Mouse (Mus musculus): ENCODE data around the gene Gm17304. TPM values are rescaled to one million over a fixed set of nuclear protein-coding genes. Genes with fewer than 3 reads are reported as not detected.

Gm17304 gene
- polyA plus RNA-seq, 1 experiment from 2014 or later, result not detected

GRCm38 (mm10) chr5:106580943-106581342 lies 28.0 kb upstream of the Gm17304 start:
- Histone ChIP-seq H3K9me3 (ENCODE audit: control insufficient read depth, low read length) (no peaks in the 10 kb centered on the region), H3K27me3 (replicated peaks; ENCODE audit: control insufficient read depth, insufficient read depth, low read length) (0 out of 2 replicates have a peak, but pooled peaks cover 13% of the 10 kb centered on the region), H3K27ac (replicated peaks; ENCODE audit: low read depth, low read length) (no peak overlapping the region), H3K4me3 (ENCODE audit: low read depth, low read length) (no peak overlapping the region), H3K4me1 (ENCODE audit: control insufficient read depth, insufficient read depth, low read length) (no peaks in the 10 kb centered on the region), H3K4me2 (ENCODE audit: low read depth, low read length) (no peak overlapping the region), H3K36me3 (ENCODE audit: control insufficient read depth, insufficient read depth, low read length) (no peaks in the 10 kb centered on the region), H3K9ac (ENCODE audit: low read depth, low read length) (no peak overlapping the region)
- ATAC-seq (ENCODE audit: low read depth) (no peak), DNase-seq (ENCODE audit: low spot score) (no peak)
- 72% methylated on average over 7 of the region's 7 CpGs for WGBS

GRCm38 (mm10) chr5:106589006-106589405 lies 19.9 kb upstream of the Gm17304 start:
- no peaks in the 10 kb centered on the region for H3K9me3 ChIP-seq (ENCODE audit: control insufficient read depth, low read length)
- H3K4me3 ChIP-seq (ENCODE audit: low read depth, low read length), result no peak overlapping the region
- no peaks in the 10 kb centered on the region for H3K27me3 ChIP-seq (replicated peaks; ENCODE audit: control insufficient read depth, insufficient read depth, low read length)
- DNase-seq (ENCODE audit: low spot score), result no peak
- H3K9ac ChIP-seq (ENCODE audit: low read depth, low read length), result no peak overlapping the region
- H3K27ac ChIP-seq (replicated peaks; ENCODE audit: low read depth, low read length), result no peak overlapping the region
- ATAC-seq (ENCODE audit: low read depth), result no peak
- WGBS, result 93% methylated on average over 9 of the region's 9 CpGs
- no peak overlapping the region for H3K4me2 ChIP-seq (ENCODE audit: low read depth, low read length)
- no peaks in the 10 kb centered on the region for H3K4me1 ChIP-seq (ENCODE audit: control insufficient read depth, insufficient read depth, low read length)
- peaks cover 11% of the 10 kb centered on the region; the same call in 1 of the 2 replicates for H3K36me3 ChIP-seq (ENCODE audit: control insufficient read depth, insufficient read depth, low read length)

- 89% methylated on average over 11 of the region's 11 CpGs for WGBS
- H3K27ac ChIP-seq (replicated peaks; ENCODE audit: low read depth, low read length), result no peak overlapping the region
- no peak overlapping the region for H3K9ac ChIP-seq (ENCODE audit: low read depth, low read length)
- no peaks in the 10 kb centered on the region for H3K27me3 ChIP-seq (replicated peaks; ENCODE audit: control insufficient read depth, insufficient read depth, low read length)
- H3K4me2 ChIP-seq (ENCODE audit: low read depth, low read length), result no peak overlapping the region
- H3K4me1 ChIP-seq (ENCODE audit: control insufficient read depth, insufficient read depth, low read length), result no peaks in the 10 kb centered on the region
- H3K9me3 ChIP-seq (ENCODE audit: control insufficient read depth, low read length), result no peaks in the 10 kb centered on the region
- peaks cover 11% of the 10 kb centered on the region; the same call in 1 of the 2 replicates for H3K36me3 ChIP-seq (ENCODE audit: control insufficient read depth, insufficient read depth, low read length)
- H3K4me3 ChIP-seq (ENCODE audit: low read depth, low read length), result no peak overlapping the region
- DNase-seq (ENCODE audit: low spot score), result no peak
- ATAC-seq (ENCODE audit: low read depth), result no peak
Measured at GRCm38 (mm10) chr5:106589670-106590069, 19.2 kb upstream of the Gm17304 start.

- no peak overlapping the region for H3K4me2 ChIP-seq (ENCODE audit: low read depth, low read length)
- H3K4me3 ChIP-seq (ENCODE audit: low read depth, low read length), result no peak overlapping the region
- 73% methylated on average over 5 of the region's 5 CpGs for WGBS
- H3K36me3 ChIP-seq (ENCODE audit: control insufficient read depth, insufficient read depth, low read length), result peaks cover 11% of the 10 kb centered on the region; the same call in 1 of the 2 replicates
- no peak for ATAC-seq (ENCODE audit: low read depth)
- H3K9ac ChIP-seq (ENCODE audit: low read depth, low read length), result no peak overlapping the region
- H3K9me3 ChIP-seq (ENCODE audit: control insufficient read depth, low read length), result no peaks in the 10 kb centered on the region
- H3K27ac ChIP-seq (replicated peaks; ENCODE audit: low read depth, low read length), result no peak overlapping the region
- H3K4me1 ChIP-seq (ENCODE audit: control insufficient read depth, insufficient read depth, low read length), result no peaks in the 10 kb centered on the region
- no peaks in the 10 kb centered on the region for H3K27me3 ChIP-seq (replicated peaks; ENCODE audit: control insufficient read depth, insufficient read depth, low read length)
- DNase-seq (ENCODE audit: low spot score), result no peak
Measured at GRCm38 (mm10) chr5:106590686-106591085, 18.2 kb upstream of the Gm17304 start.

- no peak overlapping the region for H3K4me3 ChIP-seq (ENCODE audit: low read depth, low read length)
- peaks cover 17% of the 10 kb centered on the region; the same call in 1 of the 2 replicates for H3K36me3 ChIP-seq (ENCODE audit: control insufficient read depth, insufficient read depth, low read length)
- no peaks in the 10 kb centered on the region for H3K27me3 ChIP-seq (replicated peaks; ENCODE audit: control insufficient read depth, insufficient read depth, low read length)
- no peaks in the 10 kb centered on the region for H3K9me3 ChIP-seq (ENCODE audit: control insufficient read depth, low read length)
- ATAC-seq (ENCODE audit: low read depth) (no peak), DNase-seq (ENCODE audit: low spot score) (peak; percentile 26)
- H3K9ac ChIP-seq (ENCODE audit: low read depth, low read length), result no peak overlapping the region
- H3K4me1 ChIP-seq (ENCODE audit: control insufficient read depth, insufficient read depth, low read length), result no peaks in the 10 kb centered on the region
- no peak overlapping the region for H3K27ac ChIP-seq (replicated peaks; ENCODE audit: low read depth, low read length)
- H3K4me2 ChIP-seq (ENCODE audit: low read depth, low read length), result no peak overlapping the region
Measured at GRCm38 (mm10) chr5:106594388-106594787, 14.5 kb upstream of the Gm17304 start.

- Histone ChIP-seq H3K9ac (ENCODE audit: low read depth, low read length) (no peak overlapping the region), H3K27me3 (replicated peaks; ENCODE audit: control insufficient read depth, insufficient read depth, low read length) (no peaks in the 10 kb centered on the region), H3K9me3 (ENCODE audit: control insufficient read depth, low read length) (no peaks in the 10 kb centered on the region), H3K36me3 (ENCODE audit: control insufficient read depth, insufficient read depth, low read length) (0 out of 2 replicates have a peak, but pooled peaks cover 8% of the 10 kb centered on the region), H3K27ac (replicated peaks; ENCODE audit: low read depth, low read length) (no peak overlapping the region), H3K4me2 (ENCODE audit: low read depth, low read length) (no peak overlapping the region), H3K4me1 (ENCODE audit: control insufficient read depth, insufficient read depth, low read length) (no peaks in the 10 kb centered on the region), H3K4me3 (ENCODE audit: low read depth, low read length) (no peak overlapping the region)
- ATAC-seq (ENCODE audit: low read depth) (no peak), DNase-seq (ENCODE audit: low spot score) (no peak)
- WGBS, result 95% methylated on average over 2 of the region's 2 CpGs
Measured at GRCm38 (mm10) chr5:106597472-106597871, 11.4 kb upstream of the Gm17304 start.

GRCm38 (mm10) chr5:106599482-106599881 lies 9.4 kb upstream of the Gm17304 start:
- ATAC-seq (ENCODE audit: low read depth), result no peak
- no peak overlapping the region for H3K4me2 ChIP-seq (ENCODE audit: low read depth, low read length)
- 76% methylated on average over 8 of the region's 8 CpGs for WGBS
- H3K27me3 ChIP-seq (replicated peaks; ENCODE audit: control insufficient read depth, insufficient read depth, low read length), result no peaks in the 10 kb centered on the region
- no peak overlapping the region for H3K4me3 ChIP-seq (ENCODE audit: low read depth, low read length)
- H3K4me1 ChIP-seq (ENCODE audit: control insufficient read depth, insufficient read depth, low read length), result no peaks in the 10 kb centered on the region
- H3K27ac ChIP-seq (replicated peaks; ENCODE audit: low read depth, low read length), result no peak overlapping the region
- 0 out of 2 replicates have a peak, but pooled peaks cover 8% of the 10 kb centered on the region for H3K36me3 ChIP-seq (ENCODE audit: control insufficient read depth, insufficient read depth, low read length)
- no peak for DNase-seq (ENCODE audit: low spot score)
- H3K9me3 ChIP-seq (ENCODE audit: control insufficient read depth, low read length), result no peaks in the 10 kb centered on the region
- no peak overlapping the region for H3K9ac ChIP-seq (ENCODE audit: low read depth, low read length)

- Histone ChIP-seq H3K4me2 (ENCODE audit: low read depth, low read length) (no peak overlapping the region), H3K36me3 (ENCODE audit: control insufficient read depth, insufficient read depth, low read length) (no peaks in the 10 kb centered on the region; the same call in 1 of the 2 replicates), H3K4me1 (ENCODE audit: control insufficient read depth, insufficient read depth, low read length) (no peaks in the 10 kb centered on the region), H3K27ac (replicated peaks; ENCODE audit: low read depth, low read length) (no peak overlapping the region), H3K27me3 (replicated peaks; ENCODE audit: control insufficient read depth, insufficient read depth, low read length) (no peaks in the 10 kb centered on the region), H3K9me3 (ENCODE audit: control insufficient read depth, low read length) (no peaks in the 10 kb centered on the region), H3K4me3 (ENCODE audit: low read depth, low read length) (no peak overlapping the region), H3K9ac (ENCODE audit: low read depth, low read length) (no peak overlapping the region)
- 86% methylated on average over 5 of the region's 5 CpGs for WGBS
- DNase-seq (ENCODE audit: low spot score) (no peak), ATAC-seq (ENCODE audit: low read depth) (no peak)
Measured at GRCm38 (mm10) chr5:106604381-106604780, 4.5 kb upstream of the Gm17304 start.

GRCm38 (mm10) chr5:106605096-106605495 lies 3.8 kb upstream of the Gm17304 start:
- WGBS, result 92% methylated on average over 6 of the region's 6 CpGs
- no peak for ATAC-seq (ENCODE audit: low read depth)
- Histone ChIP-seq H3K27me3 (replicated peaks; ENCODE audit: control insufficient read depth, insufficient read depth, low read length) (no peaks in the 10 kb centered on the region), H3K4me2 (ENCODE audit: low read depth, low read length) (no peak overlapping the region), H3K36me3 (ENCODE audit: control insufficient read depth, insufficient read depth, low read length) (no peaks in the 10 kb centered on the region; the same call in 1 of the 2 replicates), H3K4me1 (ENCODE audit: control insufficient read depth, insufficient read depth, low read length) (no peaks in the 10 kb centered on the region), H3K9me3 (ENCODE audit: control insufficient read depth, low read length) (no peaks in the 10 kb centered on the region), H3K27ac (replicated peaks; ENCODE audit: low read depth, low read length) (no peak overlapping the region), H3K4me3 (ENCODE audit: low read depth, low read length) (no peak overlapping the region), H3K9ac (ENCODE audit: low read depth, low read length) (no peak overlapping the region)
- no peak for DNase-seq (ENCODE audit: low spot score)
